Mouse (Mus musculus): ENCODE results near the gene Hk2. TPM values are rescaled to one million over a fixed set of nuclear protein-coding genes. Genes with fewer than 3 reads are reported as not detected.

The Hk2 gene
- polyA plus RNA-seq, 1 experiment, result 10.9 TPM

DNA sequence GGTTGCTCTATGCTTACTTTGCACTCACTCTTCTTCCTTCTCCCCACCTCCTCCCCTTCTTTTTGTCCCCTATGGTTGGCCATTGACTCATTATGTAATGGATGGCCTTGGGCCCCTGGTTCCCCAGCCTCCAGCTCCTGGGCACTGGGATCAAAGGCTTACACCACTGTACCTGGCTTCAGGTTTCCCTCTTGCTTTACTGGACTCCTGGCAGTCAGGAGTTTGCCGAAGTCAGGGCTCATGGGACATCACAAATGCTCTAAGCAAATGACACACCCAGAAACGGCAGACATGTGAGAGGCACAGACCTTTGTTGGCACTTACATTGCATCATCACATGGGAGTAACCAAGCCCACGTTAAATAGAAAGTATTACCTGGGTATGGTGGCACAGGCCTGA lies 31.6 kb upstream of the Hk2 start:
- Histone ChIP-seq H3K4me1 (ENCODE audit: control insufficient read depth, insufficient read depth, low read length) (no peaks in the 10 kb centered on the region; the same call in 1 of the 2 replicates), H3K36me3 (ENCODE audit: control insufficient read depth, insufficient read depth, low read length) (no peaks in the 10 kb centered on the region), H3K27ac (ENCODE audit: control insufficient read depth, insufficient read depth, low read depth, low read length) (no peak overlapping the region), H3K27me3 (ENCODE audit: control insufficient read depth, insufficient read depth, low read length) (no peaks in the 10 kb centered on the region), H3K4me3 (ENCODE audit: control insufficient read depth, low read depth, low read length) (no peak overlapping the region)
- no peak for TF ChIP-seq POLR2A (IDR thresholded peaks at IDR 0.05; ENCODE audit: control insufficient read depth, low read depth, low read length)
- no peak for TF ChIP-seq CTCF (IDR thresholded peaks at IDR 0.05; ENCODE audit: control insufficient read depth, insufficient read depth, insufficient replicate concordance, low read depth, low read length)

- H3K4me3 ChIP-seq (ENCODE audit: control insufficient read depth, low read depth, low read length), result no peak overlapping the region
- H3K27ac ChIP-seq (ENCODE audit: control insufficient read depth, insufficient read depth, low read depth, low read length), result no peak overlapping the region
- no peak for TF ChIP-seq CTCF (IDR thresholded peaks at IDR 0.05; ENCODE audit: control insufficient read depth, insufficient read depth, insufficient replicate concordance, low read depth, low read length)
- no peak for TF ChIP-seq POLR2A (IDR thresholded peaks at IDR 0.05; ENCODE audit: control insufficient read depth, low read depth, low read length)
- no peaks in the 10 kb centered on the region for H3K36me3 ChIP-seq (ENCODE audit: control insufficient read depth, insufficient read depth, low read length)
- no peaks in the 10 kb centered on the region for H3K27me3 ChIP-seq (ENCODE audit: control insufficient read depth, insufficient read depth, low read length)
- H3K4me1 ChIP-seq (ENCODE audit: control insufficient read depth, insufficient read depth, low read length), result no peaks in the 10 kb centered on the region; the same call in 1 of the 2 replicates
Observed at GRCm38 (mm10) chr6:82804984-82805383, 30.7 kb upstream of the Hk2 start.

GRCm38 (mm10) chr6:82798202-82798737 lies 24.0 kb upstream of the Hk2 start:
- Histone ChIP-seq H3K36me3 (ENCODE audit: control insufficient read depth, insufficient read depth, low read length) (no peaks in the 10 kb centered on the region), H3K27me3 (ENCODE audit: control insufficient read depth, insufficient read depth, low read length) (no peaks in the 10 kb centered on the region), H3K4me3 (ENCODE audit: control insufficient read depth, low read depth, low read length) (no peak overlapping the region), H3K4me1 (ENCODE audit: control insufficient read depth, insufficient read depth, low read length) (no peaks in the 10 kb centered on the region), H3K27ac (ENCODE audit: control insufficient read depth, insufficient read depth, low read depth, low read length) (no peak overlapping the region)
- TF ChIP-seq CTCF (IDR thresholded peaks at IDR 0.05; ENCODE audit: control insufficient read depth, insufficient read depth, insufficient replicate concordance, low read depth, low read length), result no peak

DNA sequence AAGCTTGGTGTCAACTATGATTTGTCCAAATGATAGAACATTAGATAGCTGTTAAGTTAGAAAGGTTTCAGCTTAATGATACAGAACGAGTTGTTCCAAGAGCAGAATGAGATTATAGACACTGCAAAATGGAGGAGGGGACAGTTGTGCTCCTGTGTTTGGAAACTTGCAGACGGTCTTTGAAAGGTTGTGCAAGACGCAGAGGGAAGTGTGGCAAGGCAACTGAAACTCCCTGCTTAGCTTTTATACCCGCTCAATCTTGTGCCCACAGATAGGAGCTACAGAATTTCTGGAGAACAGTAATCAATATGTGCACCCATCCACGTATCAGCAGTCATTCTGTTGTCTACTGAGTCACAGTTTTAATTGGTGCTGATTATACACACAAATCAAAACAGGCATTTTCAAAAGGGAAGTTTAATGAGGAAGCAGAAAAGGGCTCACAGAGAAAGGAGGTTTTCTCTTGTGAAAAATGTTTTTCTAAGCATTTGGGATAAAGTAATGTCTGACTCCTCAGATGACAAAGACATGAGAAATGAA lies 23.1 kb upstream of the Hk2 start:
- Histone ChIP-seq H3K4me1 (ENCODE audit: control insufficient read depth, insufficient read depth, low read length) (no peaks in the 10 kb centered on the region), H3K27ac (ENCODE audit: control insufficient read depth, insufficient read depth, low read depth, low read length) (no peak overlapping the region), H3K36me3 (ENCODE audit: control insufficient read depth, insufficient read depth, low read length) (no peaks in the 10 kb centered on the region), H3K27me3 (ENCODE audit: control insufficient read depth, insufficient read depth, low read length) (no peaks in the 10 kb centered on the region), H3K4me3 (ENCODE audit: control insufficient read depth, low read depth, low read length) (no peak overlapping the region)
- TF ChIP-seq CTCF (IDR thresholded peaks at IDR 0.05; ENCODE audit: control insufficient read depth, insufficient read depth, insufficient replicate concordance, low read depth, low read length) (no peak), POLR2A (IDR thresholded peaks at IDR 0.05; ENCODE audit: control insufficient read depth, low read depth, low read length) (no peak)

- TF ChIP-seq POLR2A (IDR thresholded peaks at IDR 0.05; ENCODE audit: control insufficient read depth, low read depth, low read length) (no peak), CTCF (IDR thresholded peaks at IDR 0.05; ENCODE audit: control insufficient read depth, insufficient read depth, insufficient replicate concordance, low read depth, low read length) (no peak)
- no peak overlapping the region for H3K27ac ChIP-seq (ENCODE audit: control insufficient read depth, insufficient read depth, low read depth, low read length)
- H3K4me3 ChIP-seq (ENCODE audit: control insufficient read depth, low read depth, low read length), result no peak overlapping the region
- no peaks in the 10 kb centered on the region for H3K36me3 ChIP-seq (ENCODE audit: control insufficient read depth, insufficient read depth, low read length)
- no peaks in the 10 kb centered on the region for H3K4me1 ChIP-seq (ENCODE audit: control insufficient read depth, insufficient read depth, low read length)
- H3K27me3 ChIP-seq (ENCODE audit: control insufficient read depth, insufficient read depth, low read length), result no peaks in the 10 kb centered on the region
Observed at GRCm38 (mm10) chr6:82790864-82791263, 16.6 kb upstream of the Hk2 start.

DNA sequence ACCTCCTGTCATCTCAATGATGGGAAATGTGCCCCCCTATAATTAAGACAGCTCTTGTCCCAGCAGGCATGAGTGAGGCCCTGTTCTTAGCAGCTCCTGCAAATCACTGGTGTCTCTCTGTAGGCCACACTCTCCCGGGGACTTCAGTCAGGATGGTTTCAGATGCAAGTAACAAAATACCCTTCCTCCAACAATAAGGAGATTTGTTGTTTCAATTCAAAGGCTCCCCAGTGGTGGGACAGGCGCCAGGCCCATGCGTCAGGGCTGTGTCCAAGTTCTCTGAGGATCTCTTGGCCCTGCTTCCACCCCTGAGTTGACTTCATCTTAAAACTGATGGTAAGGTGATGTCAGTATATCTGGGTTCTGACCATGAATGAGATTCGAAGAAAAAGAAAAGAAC lies 9.7 kb upstream of the Hk2 start:
- Histone ChIP-seq H3K4me1 (ENCODE audit: control insufficient read depth, insufficient read depth, low read length) (no peaks in the 10 kb centered on the region), H3K27me3 (ENCODE audit: control insufficient read depth, insufficient read depth, low read length) (no peaks in the 10 kb centered on the region), H3K27ac (ENCODE audit: control insufficient read depth, insufficient read depth, low read depth, low read length) (no peak overlapping the region), H3K36me3 (ENCODE audit: control insufficient read depth, insufficient read depth, low read length) (no peaks in the 10 kb centered on the region), H3K4me3 (ENCODE audit: control insufficient read depth, low read depth, low read length) (no peak overlapping the region)
- TF ChIP-seq POLR2A (IDR thresholded peaks at IDR 0.05; ENCODE audit: control insufficient read depth, low read depth, low read length) (no peak), CTCF (IDR thresholded peaks at IDR 0.05; ENCODE audit: control insufficient read depth, insufficient read depth, insufficient replicate concordance, low read depth, low read length) (no peak)

- TF ChIP-seq CTCF (IDR thresholded peaks at IDR 0.05; ENCODE audit: control insufficient read depth, insufficient read depth, insufficient replicate concordance, low read depth, low read length) (no peak), POLR2A (IDR thresholded peaks at IDR 0.05; ENCODE audit: control insufficient read depth, low read depth, low read length) (no peak)
- Histone ChIP-seq H3K27me3 (ENCODE audit: control insufficient read depth, insufficient read depth, low read length) (no peaks in the 10 kb centered on the region), H3K36me3 (ENCODE audit: control insufficient read depth, insufficient read depth, low read length) (no peaks in the 10 kb centered on the region), H3K27ac (ENCODE audit: control insufficient read depth, insufficient read depth, low read depth, low read length) (no peak overlapping the region), H3K4me1 (ENCODE audit: control insufficient read depth, insufficient read depth, low read length) (no peaks in the 10 kb centered on the region), H3K4me3 (ENCODE audit: control insufficient read depth, low read depth, low read length) (no peak overlapping the region)
Observed at GRCm38 (mm10) chr6:82780802-82781393, 6.6 kb upstream of the Hk2 start.

Measured in testis, adult 2 months (tissue).